Mouse (Mus musculus) testis, adult 2 months (tissue): Measurements from ENCODE around the gene Mrpl50. TPM values are rescaled to one million over a fixed set of nuclear protein-coding genes. Genes with fewer than 3 reads are reported as not detected.
A peak's percentile ranks its signal among the peaks of the same experiment; 100 is the strongest.
"Not testable (repeated sequence)": the region's sequence is repeated elsewhere in the genome, so short reads cannot be mapped to it uniquely, and the experiment has no call there.

Source experiments
- H3K27ac ChIP-seq: fragments of 200-500 bp; 2 replicates; pipeline ENCODE4 v1.5.1; 2012; ENCODE audit warnings: low read depth, low read length; ENCODE audit not compliant: control insufficient read depth, insufficient read depth
- H3K27me3 ChIP-seq: fragments of 200-500 bp; 2 replicates; pipeline ENCODE4 v1.6.1; 2012; ENCODE audit warnings: mild to moderate bottlenecking, low read length, moderate library complexity; ENCODE audit not compliant: control insufficient read depth, insufficient read depth
- H3K36me3 ChIP-seq: fragments of 200-500 bp; 2 replicates; pipeline ENCODE4 v1.6.1; 2012; ENCODE audit warnings: mild to moderate bottlenecking, low read length; ENCODE audit not compliant: control insufficient read depth, insufficient read depth
- H3K4me1 ChIP-seq: fragments of 200-500 bp; 2 replicates; pipeline ENCODE4 v1.6.1; 2012; ENCODE audit warnings: low read length; ENCODE audit not compliant: control insufficient read depth, insufficient read depth
- H3K4me3 ChIP-seq: fragments of 200-500 bp; 2 replicates; pipeline ENCODE4 v1.5.1; 2012; ENCODE audit warnings: low read depth, mild to moderate bottlenecking, low read length, moderate library complexity, mixed read lengths; ENCODE audit not compliant: control insufficient read depth
- CTCF ChIP-seq: fragments of 200-500 bp; IDR thresholded peaks from 2 replicates; pipeline ENCODE4 v1.5.1; 2012; ENCODE audit warnings: low read depth, mild to moderate bottlenecking, inconsistent platforms, low read length, moderate library complexity; ENCODE audit not compliant: control insufficient read depth, insufficient read depth, insufficient replicate concordance
- POLR2A ChIP-seq: fragments of 200-500 bp; IDR thresholded peaks from 2 replicates; pipeline ENCODE4 v1.6.1; 2012; ENCODE audit warnings: low read depth, mild to moderate bottlenecking, inconsistent platforms, low read length, moderate library complexity; ENCODE audit not compliant: control insufficient read depth
- polyA plus RNA-seq: library from polyadenylated mRNA; depleted of rRNA; stranded (reverse); fragments of >200 nt; gene quantifications from 2 replicates; pipeline ENCODE4 v1.2.3, GENCODE M21; 2012

Gene Mrpl50
- polyA plus RNA-seq, 1 experiment, result 3.0 TPM

DNA sequence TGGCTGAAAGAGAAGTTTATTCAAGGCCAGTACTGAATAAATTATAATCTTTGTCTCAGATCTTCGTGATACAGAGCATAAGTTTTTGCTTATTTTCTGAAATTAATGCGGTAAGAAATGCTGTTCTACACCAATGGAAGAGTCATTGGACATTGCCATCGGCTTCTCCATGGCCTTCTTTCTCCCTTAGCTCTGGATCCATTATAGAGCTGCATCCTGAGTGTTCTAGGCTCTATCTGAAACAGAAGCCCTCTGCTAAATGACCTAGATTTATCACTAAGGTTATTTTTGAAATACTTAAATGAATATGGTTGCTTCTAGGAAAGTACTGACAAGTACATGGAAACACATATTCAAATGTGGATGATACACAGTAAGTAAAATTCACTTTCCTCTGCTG lies 14.1 kb upstream of the Mrpl50 start:
- H3K4me1 ChIP-seq, result no peaks in the 10 kb centered on the region; the same call in 1 of the 2 replicates
- H3K27ac ChIP-seq, result no peak overlapping the region
- no peaks in the 10 kb centered on the region for H3K27me3 ChIP-seq
- no peak for TF ChIP-seq CTCF
- TF ChIP-seq POLR2A, result no peak
- H3K36me3 ChIP-seq, result no peaks in the 10 kb centered on the region
- no peak overlapping the region for H3K4me3 ChIP-seq

DNA sequence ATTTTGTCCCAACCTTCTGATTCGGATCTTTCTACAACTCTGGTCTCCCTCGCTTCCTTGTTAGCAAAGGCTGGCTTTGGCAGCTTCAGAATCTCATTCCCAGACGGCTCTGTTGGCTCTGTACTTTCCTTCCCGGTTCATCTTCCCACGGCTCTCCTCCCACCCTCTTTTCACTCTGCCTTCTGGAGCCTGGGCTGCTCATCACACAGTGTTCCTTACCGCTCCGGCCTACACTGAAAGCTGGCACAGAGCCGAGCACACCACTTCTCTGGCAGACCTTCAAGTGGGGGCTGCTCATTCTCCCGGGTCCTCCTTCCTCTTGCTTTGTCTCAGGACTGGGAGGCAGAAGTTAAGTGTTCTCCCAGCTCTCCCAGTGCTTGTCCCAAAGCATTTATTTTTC lies 1.7 kb upstream of the Mrpl50 start:
- Histone ChIP-seq H3K4me1 (peaks cover 4% of the 10 kb centered on the region), H3K27ac (no peak overlapping the region), H3K4me3 (peak overlapping the region; percentile 6), H3K27me3 (no peaks in the 10 kb centered on the region), H3K36me3 (no peaks in the 10 kb centered on the region; the same call in 1 of the 2 replicates)
- TF ChIP-seq POLR2A (0 out of 2 replicates have a peak, but pooled peaks have one; percentile 21), CTCF (no peak)

DNA sequence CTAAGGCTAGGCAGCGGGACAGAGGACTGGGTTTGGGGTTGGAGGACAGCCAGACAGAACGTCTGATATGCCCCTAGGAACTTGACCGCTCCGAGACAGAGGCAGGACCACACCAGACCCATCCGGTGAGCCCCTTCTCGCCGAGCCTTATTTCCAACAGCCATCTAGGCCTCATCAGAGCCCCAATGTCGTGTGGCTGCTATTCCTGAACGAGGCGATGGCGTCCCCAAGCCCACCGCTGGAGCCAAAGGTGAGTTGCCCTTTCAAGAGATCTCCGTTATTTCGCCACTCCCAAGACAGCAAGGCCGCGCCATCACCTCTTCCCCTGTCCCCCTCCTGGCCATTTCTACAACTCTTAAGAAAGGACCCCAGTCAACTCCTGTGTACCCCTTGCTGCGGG lies 453 bp upstream of the Mrpl50 start:
- peak overlapping the region; percentile 97 for H3K4me3 ChIP-seq
- H3K27me3 ChIP-seq, result no peaks in the 10 kb centered on the region
- TF ChIP-seq CTCF (no peak), POLR2A (no peak)
- peak overlapping the region; percentile 93 for H3K27ac ChIP-seq
- no peaks in the 10 kb centered on the region; the same call in 1 of the 2 replicates for H3K36me3 ChIP-seq
- H3K4me1 ChIP-seq, result peaks cover 4% of the 10 kb centered on the region

DNA sequence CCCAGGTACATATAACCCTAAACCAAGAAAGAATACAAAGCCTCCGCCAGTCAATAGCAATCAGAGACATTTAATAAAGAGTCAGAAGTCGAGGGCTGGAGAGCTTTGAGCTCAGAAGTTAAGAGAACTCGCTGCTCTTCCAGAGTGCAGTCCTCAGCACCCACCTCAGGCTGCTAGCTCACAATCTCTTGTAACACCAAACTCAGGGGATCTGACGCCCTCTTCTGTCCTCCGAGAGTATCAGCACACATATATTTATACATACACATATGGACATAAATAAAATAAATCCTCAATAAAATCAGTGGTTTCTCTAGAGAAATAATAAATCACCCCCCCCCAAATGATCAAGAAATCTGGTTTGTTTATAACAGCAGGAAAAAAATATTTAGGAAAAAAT lies 1.4 kb downstream of the Mrpl50 start:
- H3K27ac ChIP-seq, result no peak overlapping the region
- H3K36me3 ChIP-seq, result no peaks in the 10 kb centered on the region; the same call in 1 of the 2 replicates
- H3K4me3 ChIP-seq, result no peak overlapping the region
- H3K4me1 ChIP-seq, result peaks cover 4% of the 10 kb centered on the region
- no peak for TF ChIP-seq CTCF
- no peak for TF ChIP-seq POLR2A
- no peaks in the 10 kb centered on the region for H3K27me3 ChIP-seq

DNA sequence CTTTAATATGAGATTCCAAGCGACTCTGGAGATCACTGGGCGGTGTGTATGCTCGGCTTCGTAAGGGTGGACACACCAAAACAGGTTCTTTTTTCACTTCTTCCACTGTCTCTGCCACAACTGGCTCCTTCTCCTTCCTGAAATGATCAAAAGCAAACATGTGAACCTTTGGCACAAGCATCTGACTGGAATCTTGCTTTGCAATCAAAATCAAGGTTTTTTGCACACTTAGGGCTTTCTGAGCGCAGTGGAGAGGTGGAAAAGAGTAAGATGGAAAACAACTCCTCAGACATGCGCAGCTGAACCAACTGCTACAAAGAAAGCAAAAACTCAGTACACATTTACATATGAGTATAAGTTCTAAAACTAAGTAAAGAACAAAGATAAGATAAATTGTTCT lies 6.5 kb downstream of the Mrpl50 start:
- no peaks in the 10 kb centered on the region; the same call in 1 of the 2 replicates for H3K36me3 ChIP-seq
- peaks cover 1% of the 10 kb centered on the region; the same call in 1 of the 2 replicates for H3K4me1 ChIP-seq
- no peak overlapping the region for H3K27ac ChIP-seq
- TF ChIP-seq CTCF (no peak), POLR2A (no peak)
- no peaks in the 10 kb centered on the region for H3K27me3 ChIP-seq
- H3K4me3 ChIP-seq, result no peak overlapping the region

DNA sequence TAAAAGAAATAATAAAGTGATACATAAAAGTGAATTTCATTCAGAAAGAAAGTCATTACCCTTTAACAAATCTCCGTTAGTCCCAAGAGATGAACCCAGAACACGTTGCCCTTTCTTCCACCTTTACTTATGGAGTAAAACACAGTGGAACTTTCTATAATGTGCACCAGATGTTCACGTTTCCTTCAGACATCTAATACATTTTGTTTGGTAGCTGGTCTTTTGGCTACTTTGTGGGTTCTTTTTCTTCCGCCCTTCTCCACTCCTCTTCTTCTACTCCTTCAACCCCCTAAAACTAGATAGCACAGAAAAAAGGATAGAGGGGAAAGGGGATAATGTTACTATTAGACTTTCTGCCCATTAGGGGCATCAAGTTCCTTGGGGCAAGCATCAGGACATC lies 8.3 kb downstream of the Mrpl50 start:
- Histone ChIP-seq H3K4me3 (no peak overlapping the region), H3K4me1 (no peaks in the 10 kb centered on the region), H3K27ac (no peak overlapping the region), H3K36me3 (no peaks in the 10 kb centered on the region; the same call in 1 of the 2 replicates), H3K27me3 (no peaks in the 10 kb centered on the region)
- TF ChIP-seq POLR2A (no peak), CTCF (no peak)

DNA sequence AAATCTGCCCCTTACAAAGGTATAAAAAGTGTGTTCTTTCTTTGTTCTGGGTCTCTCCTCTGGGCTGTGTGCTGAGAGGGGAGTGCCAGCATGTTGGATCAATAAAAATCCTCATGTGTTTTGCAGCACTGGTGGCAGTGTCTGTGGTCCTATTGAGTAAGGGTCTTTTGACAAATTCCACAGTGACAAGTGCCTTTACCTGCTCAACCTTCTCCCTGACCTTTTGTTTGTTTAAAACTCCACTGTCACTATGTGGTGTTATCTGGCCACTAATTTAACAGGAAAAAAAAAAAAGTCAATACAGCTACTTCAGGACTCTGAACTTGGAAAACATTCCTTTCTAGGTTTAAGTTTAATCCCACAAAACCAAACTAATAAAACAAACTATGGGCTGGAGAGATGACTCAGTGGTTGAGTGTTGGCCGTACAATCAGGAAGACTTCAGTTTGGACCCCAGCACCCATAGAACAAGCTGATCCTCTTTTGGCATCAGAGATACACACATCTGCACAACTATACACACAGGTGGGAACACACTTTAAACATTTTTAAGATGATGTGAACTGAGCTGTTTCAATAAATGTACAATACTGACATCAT lies 10.6 kb downstream of the Mrpl50 start:
- H3K27ac ChIP-seq, H3K27me3 ChIP-seq, H3K36me3 ChIP-seq: not testable (repeated sequence)

DNA sequence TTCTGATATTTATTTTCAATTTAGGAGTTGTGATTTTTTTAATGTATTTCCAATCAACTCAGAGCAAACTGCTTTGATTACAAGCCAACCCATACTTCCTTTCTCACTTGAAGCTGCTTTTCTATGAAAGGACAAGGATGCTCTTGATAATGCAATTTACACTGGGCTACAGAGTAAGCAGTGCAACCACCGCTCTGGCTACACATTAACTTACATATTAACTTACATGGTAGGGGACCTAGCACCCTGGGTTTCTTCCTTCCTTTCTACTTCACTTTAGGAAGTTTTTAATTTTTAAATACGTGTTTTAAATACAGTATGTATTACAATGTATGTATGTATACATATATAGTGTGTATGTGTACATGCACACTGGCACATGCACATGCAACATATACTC lies 11.7 kb downstream of the Mrpl50 start:
- Histone ChIP-seq H3K4me3 (no peak overlapping the region), H3K27me3 (no peaks in the 10 kb centered on the region), H3K4me1 (no peaks in the 10 kb centered on the region), H3K36me3 (no peaks in the 10 kb centered on the region; the same call in 1 of the 2 replicates), H3K27ac (no peak overlapping the region)
- no peak for TF ChIP-seq POLR2A

More for the DNA sequence above, 10.6 kb downstream of the Mrpl50 start:
- not testable (repeated sequence) for H3K4me1 ChIP-seq, H3K4me3 ChIP-seq
